Mouse (Mus musculus) 3134 (cell line): Measurements from ENCODE around the gene Mcm5.

Source experiments
- DNase-seq: peaks from one replicate; pipeline ENCODE4 v3.0.0-alpha.2; 2011; ENCODE audit warnings: low spot score; ENCODE audit not compliant: insufficient read length; ENCODE audit errors: extremely low read depth

The Mcm5 gene

DNA sequence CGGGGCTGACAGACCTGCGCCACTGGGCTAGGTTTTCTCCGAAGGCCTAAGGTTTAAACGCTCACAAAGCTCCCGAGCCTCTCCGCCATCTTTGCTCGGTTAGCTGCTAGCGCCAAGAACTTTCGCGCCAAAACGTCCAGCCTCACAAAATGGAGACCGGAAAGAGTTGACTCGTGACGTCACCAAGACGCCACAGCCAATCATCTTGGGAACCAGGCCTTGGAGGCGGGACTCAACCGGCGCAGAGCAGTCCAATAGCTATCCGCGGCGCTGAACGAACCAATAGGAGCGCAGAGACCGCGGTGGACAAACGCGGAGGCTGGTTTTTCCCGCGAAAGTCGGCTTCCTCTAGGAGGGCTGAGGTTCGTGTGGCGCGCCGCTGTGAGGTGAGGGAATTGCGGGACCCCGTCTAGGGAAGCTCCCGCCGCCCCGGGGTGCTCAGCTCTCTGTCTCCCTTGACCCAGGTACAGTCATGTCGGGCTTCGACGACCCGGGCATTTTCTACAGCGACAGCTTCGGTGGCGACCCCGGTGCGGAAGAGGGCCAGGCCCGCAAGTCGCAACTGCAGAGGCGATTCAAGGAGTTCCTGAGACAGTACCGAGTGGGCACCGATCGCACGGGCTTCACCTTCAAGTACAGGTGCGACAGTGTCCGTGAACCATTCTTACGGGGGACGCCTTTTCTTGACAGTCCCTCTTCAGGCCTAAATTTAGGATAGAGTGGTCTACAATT lies at the start of gene Mcm5:
Mcm5 (plus strand) TSS at position 334 of the 732 bp plus-strand sequence.
- DNase-seq: peak; percentile 94

GRCm38 (mm10) chr8:75060022-75060421 lies 49.3 kb upstream of the Mcm5 start:
- no peak for DNase-seq

- DNase-seq: no peak
These were observed 48.6 kb upstream of the Mcm5 start for GRCm38 (mm10) chr8:75060815-75061214.

DNA sequence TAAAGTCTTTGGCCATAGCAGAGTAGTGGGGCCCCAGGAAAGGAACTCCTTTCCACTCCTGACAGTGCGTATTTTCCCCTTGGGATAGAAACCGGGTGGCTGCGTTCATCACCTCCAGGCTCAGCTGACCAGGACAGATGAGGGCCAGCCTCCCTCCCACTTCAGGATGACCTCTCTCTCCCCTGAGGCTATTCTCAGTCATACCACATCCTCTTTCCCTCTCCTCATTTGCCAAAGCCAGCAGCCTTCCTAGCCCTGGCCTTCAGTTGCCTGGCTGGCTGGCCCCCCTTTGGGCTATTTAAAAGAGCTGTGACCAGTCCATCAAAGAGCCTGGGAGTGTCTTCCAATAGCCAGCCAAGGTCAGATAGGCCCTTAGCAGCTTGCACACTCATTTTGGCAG lies 46.1 kb upstream of the Mcm5 start:
- no peak for DNase-seq

DNA sequence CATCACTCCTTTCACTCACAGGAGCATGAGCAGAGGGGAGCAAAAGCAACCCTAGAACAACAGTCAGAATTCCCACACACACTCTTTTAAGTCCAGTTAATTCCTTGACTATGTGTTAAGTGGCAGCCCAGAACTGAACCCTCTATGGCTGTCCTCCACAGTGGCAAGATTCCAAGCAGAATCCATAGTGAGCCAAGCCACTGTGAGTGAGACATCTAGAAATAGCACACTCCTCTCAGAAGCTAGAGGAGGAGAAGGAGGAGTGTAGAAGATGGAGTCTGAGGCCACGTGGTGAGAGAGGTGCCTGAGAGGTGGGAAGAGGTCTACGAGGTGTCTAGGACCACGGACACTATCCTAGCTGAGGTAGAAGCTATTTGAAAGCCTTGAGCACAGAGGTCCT lies 44.6 kb upstream of the Mcm5 start:
- no peak for DNase-seq

GRCm38 (mm10) chr8:75067287-75067686 lies 42.1 kb upstream of the Mcm5 start:
- no peak for DNase-seq

- DNase-seq: no peak
These were observed 39.1 kb upstream of the Mcm5 start for GRCm38 (mm10) chr8:75070297-75070696.

DNA sequence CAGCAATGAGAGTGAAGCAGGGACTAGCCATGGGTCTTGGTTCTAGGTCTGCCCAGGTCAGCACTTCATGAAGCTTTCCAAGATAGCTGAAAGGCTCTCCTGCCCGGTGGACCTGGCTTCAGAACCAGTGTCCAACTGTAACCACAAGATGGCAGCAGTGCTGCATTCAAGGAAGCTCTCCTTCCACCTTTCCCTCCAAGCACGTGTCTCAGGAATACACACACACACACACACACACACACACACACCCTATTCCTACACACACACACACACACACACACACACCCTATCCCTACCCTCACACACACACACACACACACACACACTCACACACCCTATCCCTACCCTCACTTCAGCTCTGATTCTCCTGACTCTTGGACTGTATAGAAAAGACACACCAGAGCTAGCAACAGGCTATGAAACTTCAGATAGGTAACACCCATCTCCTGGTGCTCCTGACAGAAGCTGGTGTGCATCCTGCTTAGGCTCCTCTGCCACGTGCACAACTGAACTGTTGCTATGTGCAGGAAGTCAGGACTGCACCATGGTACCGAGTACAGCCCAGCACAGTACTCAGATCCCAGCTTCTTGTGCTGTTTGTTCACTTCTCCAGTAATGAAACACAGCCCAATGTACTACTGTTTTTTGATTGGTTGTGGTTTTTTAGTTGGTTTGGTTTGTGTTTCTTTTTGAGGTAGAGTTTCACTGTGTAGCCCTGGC lies 37.6 kb upstream of the Mcm5 start:
- peak; percentile 56 for DNase-seq

GRCm38 (mm10) chr8:75074876-75075275 lies 34.5 kb upstream of the Mcm5 start:
- no peak for DNase-seq

- DNase-seq: no peak
These were observed 31.2 kb upstream of the Mcm5 start for GRCm38 (mm10) chr8:75078215-75078614.

GRCm38 (mm10) chr8:75078851-75079250 lies 30.5 kb upstream of the Mcm5 start:
- no peak for DNase-seq

- DNase-seq: no peak
These were observed 27.9 kb upstream of the Mcm5 start for GRCm38 (mm10) chr8:75081364-75082040.

DNA sequence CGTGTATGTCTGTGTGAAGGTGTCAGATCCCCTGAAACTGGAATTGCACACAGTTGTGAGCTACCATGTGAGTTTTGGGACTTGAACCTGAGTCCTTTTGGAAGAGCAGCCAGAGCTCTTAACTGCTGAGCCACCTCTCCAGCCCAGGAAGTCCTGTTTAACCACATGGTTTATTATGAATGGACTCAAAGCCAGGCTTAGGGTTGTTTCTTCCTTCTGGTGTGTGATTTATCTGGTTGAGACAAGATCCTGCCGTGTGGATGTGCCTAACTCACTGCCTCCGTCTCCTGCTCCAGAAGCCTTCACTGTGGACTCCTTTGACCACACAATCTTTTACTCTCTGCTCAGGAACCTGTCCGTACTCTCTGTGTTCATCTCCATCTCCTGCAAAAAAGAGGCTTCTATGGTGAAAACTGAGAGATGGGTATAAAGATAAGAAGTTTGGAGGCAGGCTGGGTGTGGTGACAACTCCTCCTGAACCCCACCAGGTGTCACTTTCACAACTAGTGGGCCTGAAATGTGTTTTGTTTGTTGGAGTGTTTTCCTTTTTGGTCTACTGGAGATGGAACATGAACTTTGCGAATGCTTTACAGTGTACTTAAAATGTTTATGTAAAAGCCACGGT lies 27.1 kb upstream of the Mcm5 start:
- DNase-seq: no peak

GRCm38 (mm10) chr8:75083846-75084245 lies 25.5 kb upstream of the Mcm5 start:
- DNase-seq: peak; percentile 90

DNA sequence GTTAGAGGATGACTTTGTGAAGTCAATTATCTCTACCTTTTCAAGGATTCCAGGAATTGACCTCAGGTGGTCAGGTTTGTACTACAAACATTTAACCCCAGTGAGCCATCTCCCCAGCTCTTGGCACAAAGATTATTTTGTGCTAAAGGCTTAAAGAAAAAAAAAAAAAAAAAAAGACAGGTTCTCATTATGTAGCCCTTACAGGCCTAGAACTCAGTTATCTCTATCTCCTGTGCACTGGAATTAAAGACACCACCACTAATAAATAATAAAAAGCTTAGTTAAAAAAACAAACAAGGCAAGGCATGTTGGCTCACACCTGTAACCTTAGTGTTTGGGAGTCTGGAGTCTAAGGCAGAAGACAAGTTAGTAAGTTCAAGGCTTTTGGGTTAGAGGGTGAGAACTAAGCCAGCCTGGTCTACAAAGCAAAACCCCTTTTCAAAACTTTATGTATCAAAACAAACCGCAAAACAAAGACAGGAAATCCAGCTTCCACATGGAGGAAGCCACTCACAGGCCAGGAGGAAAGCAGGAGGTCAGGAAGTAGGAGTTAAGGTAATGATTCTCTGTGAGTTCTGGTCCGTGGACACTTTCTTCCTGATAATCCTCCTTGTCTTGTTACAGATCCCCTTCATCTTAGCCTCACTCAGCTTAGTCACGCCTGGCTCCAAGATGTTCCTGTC lies 24.8 kb upstream of the Mcm5 start:
- no peak for DNase-seq

DNA sequence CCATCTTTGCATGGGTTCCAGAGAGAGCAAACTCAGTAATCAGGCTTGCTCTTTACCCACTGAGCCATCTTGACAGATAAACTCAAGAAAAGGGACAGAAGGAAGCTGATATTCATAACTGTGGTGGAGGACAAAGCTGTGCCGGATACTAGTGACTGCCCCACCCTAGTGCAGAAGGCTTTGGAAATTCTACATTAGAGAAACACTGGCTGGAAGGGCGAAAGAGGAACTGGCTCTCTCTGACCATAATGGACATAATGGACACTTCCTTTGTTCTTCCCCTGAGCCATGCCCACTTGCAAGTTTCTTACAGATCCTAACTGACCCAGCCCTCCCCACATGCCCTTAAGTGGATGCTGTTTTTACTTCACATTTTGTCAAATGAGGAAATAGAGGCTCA lies 23.4 kb upstream of the Mcm5 start:
- DNase-seq: no peak

- no peak for DNase-seq
These were observed 22.2 kb upstream of the Mcm5 start for GRCm38 (mm10) chr8:75087127-75087526.

- DNase-seq: peak; percentile 55
These were observed 20.1 kb upstream of the Mcm5 start for GRCm38 (mm10) chr8:75088989-75089881.

GRCm38 (mm10) chr8:75090781-75091365 lies 18.5 kb upstream of the Mcm5 start:
- DNase-seq: no peak
